Mouse (Mus musculus): ENCODE data around the gene Myo6. TPM values are rescaled to one million over a fixed set of nuclear protein-coding genes. Genes with fewer than 3 reads are reported as not detected.
"Not testable (repeated sequence)": the region's sequence is repeated elsewhere in the genome, so short reads cannot be mapped to it uniquely, and the experiment has no call there.

Gene Myo6
- total RNA-seq, 2 experiments from 2014 or later = 0.45 TPM; not detected in 1

DNA sequence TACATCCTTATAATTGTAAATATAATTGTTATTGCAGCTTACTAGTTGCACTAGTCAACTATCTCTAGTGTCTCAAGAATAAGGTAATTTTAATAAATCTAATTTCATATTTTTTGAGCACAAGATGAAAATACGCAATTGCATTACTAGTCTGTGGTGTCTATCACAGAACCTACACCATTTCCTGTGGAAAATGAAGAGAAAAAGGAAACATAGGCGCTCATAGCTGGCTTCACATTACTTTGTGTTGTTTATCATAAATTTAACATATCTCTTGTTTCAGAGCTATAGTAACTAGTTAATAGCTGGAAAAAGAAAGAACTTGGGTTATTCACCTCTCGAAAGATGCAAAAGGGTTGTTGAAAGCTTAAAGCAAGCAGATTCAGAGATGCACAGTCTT lies 117.6 kb downstream of the Myo6 start:
- ATAC-seq (replicated peaks; ENCODE audit: low FRiP score, poor library complexity, severe bottlenecking) = no peak

- ATAC-seq (replicated peaks; ENCODE audit: low FRiP score, poor library complexity, severe bottlenecking) = no peak
These were observed 119.8 kb downstream of the Myo6 start for GRCm38 (mm10) chr9:80284539-80285174.

GRCm38 (mm10) chr9:80286845-80287244 lies 122.0 kb downstream of the Myo6 start:
- ATAC-seq (replicated peaks; ENCODE audit: low FRiP score, poor library complexity, severe bottlenecking) = no peak

GRCm38 (mm10) chr9:80293056-80293584 lies 128.3 kb downstream of the Myo6 start:
- ATAC-seq (replicated peaks; ENCODE audit: low FRiP score, poor library complexity, severe bottlenecking) = no peak

DNA sequence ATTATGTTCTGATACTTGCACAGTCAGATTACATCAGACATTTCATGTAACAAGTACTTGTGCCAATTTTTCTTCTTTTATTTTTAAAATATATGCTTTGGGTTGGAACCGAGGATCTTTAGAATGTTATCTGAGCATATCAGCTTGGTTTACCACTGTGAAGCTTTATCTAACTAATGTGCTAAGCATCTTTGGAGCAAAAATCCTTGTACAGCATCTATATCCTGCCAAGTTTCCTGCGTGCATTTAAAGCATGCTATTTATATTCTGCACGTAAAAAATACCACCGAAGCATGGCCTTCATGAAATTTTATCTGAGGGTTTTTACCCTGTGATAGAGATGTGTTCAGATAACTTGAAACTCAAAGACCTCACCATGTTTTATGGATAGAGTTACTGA lies 131.3 kb downstream of the Myo6 start:
- no peak for ATAC-seq (replicated peaks; ENCODE audit: low FRiP score, poor library complexity, severe bottlenecking)

GRCm38 (mm10) chr9:80299031-80299430 lies 134.2 kb downstream of the Myo6 start:
- no peak for ATAC-seq (replicated peaks; ENCODE audit: low FRiP score, poor library complexity, severe bottlenecking)

DNA sequence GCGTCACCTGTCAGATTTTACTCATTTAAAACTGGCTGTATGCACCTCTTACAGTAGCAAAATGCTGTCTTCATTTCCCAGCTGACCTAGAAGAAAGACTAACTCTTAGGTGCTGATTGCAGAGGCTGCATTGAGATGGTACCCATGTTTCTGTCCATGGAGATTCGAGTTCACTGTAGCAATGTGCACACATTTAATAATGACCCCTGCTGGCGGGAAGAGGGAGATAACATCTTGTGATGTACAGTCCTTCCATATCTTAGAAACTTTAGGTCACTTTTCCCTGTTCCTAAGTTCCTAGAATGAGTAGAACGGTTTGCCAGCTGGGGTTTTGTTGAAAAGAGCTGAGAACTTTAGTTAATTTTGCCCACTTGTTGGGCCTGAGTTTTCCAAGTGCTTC lies 138.7 kb downstream of the Myo6 start:
- no peak for ATAC-seq (replicated peaks; ENCODE audit: low FRiP score, poor library complexity, severe bottlenecking)

DNA sequence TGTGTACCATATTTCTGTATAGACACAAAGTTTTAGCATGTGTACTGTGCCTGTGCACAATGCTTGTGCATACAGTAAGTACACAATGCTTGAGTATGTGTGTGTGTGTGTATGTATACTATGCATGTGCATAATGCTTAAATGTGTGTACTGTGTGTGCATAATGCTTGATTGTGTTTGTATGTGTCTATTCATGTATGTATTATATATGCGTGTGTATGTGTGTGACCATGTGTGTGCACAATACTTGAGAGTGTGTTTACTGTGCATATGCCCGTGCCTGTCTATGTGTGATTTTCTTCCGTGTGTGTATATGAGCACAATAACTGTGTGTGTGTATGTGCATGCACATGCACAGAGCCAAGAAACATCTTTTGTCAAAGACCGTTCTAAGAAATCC lies 141.6 kb downstream of the Myo6 start:
- ATAC-seq (replicated peaks; ENCODE audit: low FRiP score, poor library complexity, severe bottlenecking) = no peak

DNA sequence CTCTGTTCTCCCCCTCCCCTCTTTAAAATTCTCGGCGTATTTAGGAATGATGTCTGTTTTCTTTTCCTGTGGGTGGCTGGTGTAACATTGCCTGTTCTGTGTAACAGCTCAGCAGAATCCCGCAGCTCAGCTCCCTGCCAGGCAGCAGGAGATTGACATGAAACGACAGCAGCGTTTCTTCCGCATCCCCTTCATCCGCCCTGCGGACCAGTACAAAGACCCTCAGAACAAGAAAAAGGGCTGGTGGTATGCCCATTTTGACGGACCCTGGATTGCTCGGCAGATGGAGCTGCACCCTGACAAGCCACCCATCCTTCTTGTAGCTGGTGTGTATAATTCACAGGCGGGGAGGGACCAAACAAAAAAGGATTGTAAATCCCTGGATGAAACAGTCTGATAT lies 142.0 kb downstream of the Myo6 start:
- no peak for ATAC-seq (replicated peaks; ENCODE audit: low FRiP score, poor library complexity, severe bottlenecking)

DNA sequence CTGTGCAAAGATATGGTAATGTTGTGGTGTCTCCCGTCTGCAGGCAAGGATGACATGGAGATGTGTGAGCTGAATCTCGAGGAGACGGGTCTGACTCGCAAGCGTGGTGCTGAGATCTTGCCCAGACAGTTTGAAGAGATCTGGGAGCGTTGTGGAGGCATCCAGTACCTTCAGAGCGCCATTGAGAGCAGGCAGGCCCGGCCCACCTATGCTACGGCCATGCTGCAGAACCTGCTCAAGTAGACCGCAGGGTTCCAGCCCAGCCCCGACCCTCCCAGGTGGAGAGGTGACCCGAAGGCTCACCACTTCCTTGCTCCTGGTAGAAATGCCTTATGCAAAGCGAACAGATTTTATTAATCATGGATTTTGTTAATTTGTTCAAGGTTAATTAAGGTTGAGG lies 142.8 kb downstream of the Myo6 start:
- no peak for ATAC-seq (replicated peaks; ENCODE audit: low FRiP score, poor library complexity, severe bottlenecking)

DNA sequence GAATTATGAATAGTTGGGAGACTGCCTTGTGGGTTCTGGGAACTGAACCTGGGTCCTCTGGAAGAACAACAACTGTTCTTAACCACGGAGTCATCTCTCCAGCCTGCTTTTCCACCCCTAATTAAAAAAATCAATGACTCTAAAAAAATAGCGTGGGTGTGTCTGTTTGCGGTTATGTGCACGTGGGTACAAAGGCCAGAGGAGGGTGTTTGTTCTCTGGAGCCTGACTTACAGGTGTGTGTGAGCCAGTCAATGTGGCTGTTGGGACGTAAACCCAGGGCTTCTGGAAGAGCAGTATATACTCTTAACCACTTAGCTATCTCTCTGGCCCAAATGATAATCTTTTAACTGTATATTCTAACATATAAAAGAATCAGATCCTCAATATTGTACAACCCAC lies 148.8 kb downstream of the Myo6 start:
- no peak for ATAC-seq (replicated peaks; ENCODE audit: low FRiP score, poor library complexity, severe bottlenecking)

GRCm38 (mm10) chr9:80315922-80316321 lies 151.1 kb downstream of the Myo6 start:
- no peak for ATAC-seq (replicated peaks; ENCODE audit: low FRiP score, poor library complexity, severe bottlenecking)

GRCm38 (mm10) chr9:80318027-80318426 lies 153.2 kb downstream of the Myo6 start:
- ATAC-seq (replicated peaks; ENCODE audit: low FRiP score, poor library complexity, severe bottlenecking) = no peak

DNA sequence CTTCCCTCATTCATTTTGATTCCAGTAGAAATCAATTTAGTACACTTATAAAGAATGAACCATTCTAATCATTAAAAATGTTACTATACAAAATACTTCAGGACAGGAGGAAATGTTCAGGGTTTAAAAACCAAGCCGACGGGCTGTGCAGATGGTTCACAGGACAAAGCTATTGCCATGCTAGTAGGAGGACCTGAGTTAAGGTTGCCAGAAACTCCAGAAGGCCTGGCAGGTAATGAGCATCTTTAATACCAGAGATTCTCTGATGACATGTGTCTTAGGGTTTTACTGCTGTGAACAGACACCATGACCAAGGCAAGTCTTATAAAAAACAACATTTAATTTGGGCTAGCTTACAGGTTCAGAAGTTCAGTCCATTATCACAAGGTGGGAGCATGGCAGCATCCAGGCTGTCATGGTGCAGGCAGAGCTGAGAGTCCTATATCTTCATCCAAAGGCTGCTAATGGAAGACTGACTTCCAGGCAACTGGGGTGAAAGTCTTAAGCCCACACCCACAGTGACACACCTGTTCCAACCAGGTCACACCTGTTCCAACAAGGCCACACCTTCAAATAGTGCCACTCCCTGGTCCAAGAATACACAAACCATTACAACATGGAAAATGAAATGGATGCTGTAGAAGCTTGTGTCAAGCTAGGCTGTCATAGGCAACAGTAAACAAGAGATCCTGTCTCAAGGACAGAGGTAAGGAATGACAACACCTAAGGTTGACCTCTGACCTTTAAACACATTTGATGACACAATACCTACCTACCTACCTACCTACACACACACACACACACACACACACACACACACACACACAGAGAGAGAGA lies 156.4 kb downstream of the Myo6 start:
- ATAC-seq (replicated peaks; ENCODE audit: low FRiP score, poor library complexity, severe bottlenecking) = not testable (repeated sequence)

- no peak for ATAC-seq (replicated peaks; ENCODE audit: low FRiP score, poor library complexity, severe bottlenecking)
These were observed 167.3 kb downstream of the Myo6 start for GRCm38 (mm10) chr9:80332153-80332552.

GRCm38 (mm10) chr9:80333466-80333865 lies 168.6 kb downstream of the Myo6 start:
- no peak for ATAC-seq (replicated peaks; ENCODE audit: low FRiP score, poor library complexity, severe bottlenecking)

DNA sequence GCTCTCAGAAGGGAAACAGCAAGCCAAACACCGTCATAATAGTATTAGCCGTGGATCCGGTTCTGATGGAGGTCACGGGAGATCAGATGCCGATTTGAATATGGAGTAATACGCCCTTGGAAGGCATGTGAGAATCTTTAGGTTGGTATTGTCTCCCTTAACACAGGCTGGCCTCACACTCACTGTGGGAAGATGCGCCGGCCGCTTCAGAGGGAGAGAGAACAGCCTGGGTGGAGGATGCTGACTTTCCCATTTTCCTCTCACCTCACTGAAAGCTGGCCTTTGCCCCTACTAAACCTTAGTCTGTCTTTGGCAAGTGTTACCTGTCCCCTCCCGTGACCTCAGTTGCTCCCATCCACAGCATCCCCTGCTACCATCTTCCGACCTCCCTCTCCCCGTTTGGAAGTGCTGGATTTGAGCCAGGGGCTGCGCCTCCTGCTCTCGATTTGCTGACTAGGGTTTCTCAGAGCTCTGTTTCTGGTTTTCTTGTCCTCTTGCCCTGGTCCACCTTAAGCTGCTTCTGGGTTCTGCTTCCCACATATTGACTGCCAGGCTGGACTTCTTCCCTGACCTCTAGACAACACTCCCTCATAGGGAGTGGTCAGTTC lies 169.3 kb downstream of the Myo6 start:
- no peak for ATAC-seq (replicated peaks; ENCODE audit: low FRiP score, poor library complexity, severe bottlenecking)

DNA sequence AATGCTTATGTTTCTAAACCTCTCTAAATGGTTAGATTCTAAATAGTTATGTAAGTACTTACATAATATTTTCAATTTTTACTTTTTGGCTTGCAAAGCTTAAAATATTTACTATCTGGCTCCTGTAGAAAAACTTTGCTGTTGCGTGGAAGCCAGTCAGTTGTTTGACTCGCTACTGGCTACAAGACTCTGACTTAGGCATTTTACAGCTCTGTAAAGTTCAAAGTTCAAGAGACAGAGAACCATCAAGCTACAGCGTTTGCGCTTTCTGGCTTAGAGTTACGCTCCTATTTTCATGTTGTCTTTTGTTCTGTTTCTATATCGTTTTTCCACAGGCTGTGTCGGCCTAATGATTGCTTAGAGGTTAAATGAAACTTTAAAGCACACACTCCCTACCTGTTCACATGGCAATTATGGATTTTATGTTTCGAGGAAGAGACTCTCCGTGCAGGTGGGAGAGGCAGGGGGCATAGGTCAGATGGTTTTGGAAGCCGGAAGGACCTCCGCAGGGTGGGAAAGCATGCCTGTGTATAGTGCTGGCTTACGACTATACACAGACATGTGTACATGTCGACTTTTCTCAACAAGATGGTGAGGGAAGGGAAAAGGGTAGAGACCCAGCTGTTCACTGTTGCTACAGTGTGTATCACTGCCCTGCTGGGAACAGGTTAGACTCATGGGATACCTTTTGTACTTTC lies 171.0 kb downstream of the Myo6 start:
- no peak for ATAC-seq (replicated peaks; ENCODE audit: low FRiP score, poor library complexity, severe bottlenecking)

- ATAC-seq (replicated peaks; ENCODE audit: low FRiP score, poor library complexity, severe bottlenecking) = no peak
These were observed 173.2 kb downstream of the Myo6 start for GRCm38 (mm10) chr9:80338026-80338425.

GRCm38 (mm10) chr9:80340927-80341326 lies 176.1 kb downstream of the Myo6 start:
- no peak for ATAC-seq (replicated peaks; ENCODE audit: low FRiP score, poor library complexity, severe bottlenecking)

Measured in erythroid progenitor cell, adult 5-6 weeks (primary cell).